Mouse (Mus musculus) naive thymus-derived CD4-positive, alpha-beta T cell, adult 2 months (primary cell): ENCODE measurements around the gene F8a.
"Not testable (repeated sequence)": the region's sequence is repeated elsewhere in the genome, so short reads cannot be mapped to it uniquely, and the experiment has no call there.

Experiments
- DNase-seq: peaks from one replicate; pipeline ENCODE4 v3.0.0-alpha.2; 2011; ENCODE audit warnings: low read depth

The F8a gene

GRCm38 (mm10) chrX:73227914-73228605, at the start of gene F8a:
Gene F8a, plus strand, starts transcription at chrX:73228291.
- DNase-seq, result peak; percentile 90

GRCm38 (mm10) chrX:73191934-73192333, 36.2 kb upstream of the F8a start, which contains the start of gene Xlr3b:
Gene Xlr3b, plus strand, starts transcription at chrX:73192207.
- peak; percentile 26 for DNase-seq

DNA sequence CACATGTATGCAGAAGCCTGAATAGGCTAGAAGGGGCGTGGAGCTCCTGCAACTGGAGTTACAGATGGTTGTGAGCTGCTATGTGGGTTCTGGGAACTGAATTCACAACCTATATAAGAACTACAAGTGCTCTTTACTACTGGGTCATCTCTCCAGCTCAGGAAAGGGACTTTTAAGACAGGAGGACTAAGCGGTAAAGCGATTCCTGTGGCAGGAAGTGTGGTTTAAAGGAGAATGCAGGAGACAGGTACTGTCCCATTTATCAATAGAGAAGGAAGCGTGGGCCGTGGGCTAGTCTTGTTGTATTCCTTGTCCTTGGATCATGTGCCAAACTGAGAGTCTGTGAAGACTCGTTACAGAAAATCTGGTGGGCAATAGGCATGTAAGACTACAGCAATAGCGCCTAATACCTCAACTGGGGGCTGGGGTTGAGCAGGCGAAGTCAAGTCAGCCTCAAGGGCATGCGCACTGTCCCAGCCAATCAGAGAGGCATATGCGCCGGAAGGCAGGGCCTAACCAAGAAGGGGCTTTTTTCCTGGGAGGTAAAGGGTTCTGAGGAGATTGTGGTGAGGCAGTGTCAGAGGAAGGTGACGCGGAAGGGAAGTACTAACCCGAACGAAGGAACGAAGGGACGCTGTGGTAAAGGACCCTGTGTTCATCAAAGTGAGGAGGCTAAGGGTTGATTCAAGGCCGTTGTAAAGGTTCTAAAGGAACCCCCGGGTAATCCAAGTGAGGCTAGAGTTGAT, 14.1 kb upstream of the F8a start, which contains the start of gene Xlr4b:
TSS of gene Xlr4b (plus strand) at position 515 of the 746 bp plus-strand sequence.
- peak; percentile 27 for DNase-seq

DNA sequence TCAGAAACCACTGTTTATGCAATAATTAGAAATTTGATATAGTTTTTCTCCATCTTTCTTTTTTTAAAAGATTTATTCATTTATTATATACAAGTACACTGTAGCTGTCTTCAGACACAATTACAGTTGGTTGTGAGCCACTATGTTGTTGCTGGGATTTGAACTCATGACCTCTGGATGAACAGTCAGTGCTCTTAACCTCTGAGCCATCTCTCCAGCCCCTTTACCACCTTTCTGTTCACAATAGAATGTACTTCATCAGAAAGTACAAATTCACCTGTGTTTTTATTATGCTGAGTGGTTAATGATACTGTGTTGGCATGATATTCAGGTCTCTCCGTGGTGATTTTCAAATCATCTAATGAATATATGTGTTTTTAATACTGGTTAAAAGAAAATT, 2.7 kb upstream of the F8a start:
- DNase-seq, result no peak

GRCm38 (mm10) chrX:73228606-73229214, 619 bp downstream of the F8a start:
- peak; percentile 71 for DNase-seq

GRCm38 (mm10) chrX:73229288-73229687, 1.2 kb downstream of the F8a start:
- no peak for DNase-seq

GRCm38 (mm10) chrX:73242821-73243325, 14.8 kb downstream of the F8a start, which contains the start of gene Xlr4c:
Gene Xlr4c, minus strand, starts transcription at chrX:73243130.
- not testable (repeated sequence) for DNase-seq

DNA sequence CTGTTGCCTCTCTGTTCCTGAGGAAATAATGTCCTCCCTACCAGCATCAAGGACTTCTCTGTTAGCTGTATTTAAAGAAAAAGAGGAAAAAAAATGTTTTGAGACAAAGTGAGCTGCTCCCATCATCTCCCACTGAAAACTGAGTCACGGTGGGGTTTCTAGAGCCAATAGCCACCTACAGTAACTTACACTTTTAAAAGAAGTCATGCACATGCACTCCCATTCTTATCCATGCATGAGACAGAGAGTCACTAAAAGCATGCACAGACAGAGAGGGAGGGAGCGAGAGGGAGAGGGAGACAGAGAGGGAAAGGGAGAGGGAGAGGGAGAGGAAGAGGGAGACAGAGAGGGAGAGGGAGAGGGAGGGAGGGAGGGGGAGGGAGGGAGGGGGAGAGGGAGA, 34.3 kb downstream of the F8a start:
- not testable (repeated sequence) for DNase-seq

- DNase-seq, result not testable (repeated sequence)
Observed at GRCm38 (mm10) chrX:73265270-73265669, 37.2 kb downstream of the F8a start, which contains the start of gene Xlr3c. Gene Xlr3c, minus strand, starts transcription at chrX:73265390.
